Mouse (Mus musculus) ES-Bruce4 (cell line): ENCODE measurements at regions not wholly inside any gene's neighbourhood (a gene's known extent, or its start where the extent isn't known, plus 50 kb on each side); places are given as distances from the start of the nearest gene placed in this dataset.

ENCODE experiments used
- H3K27ac ChIP-seq: 2 replicates; pipeline ENCODE4 v1.5.1; 2012; ENCODE audit warnings: low read length, inconsistent platforms; ENCODE audit not compliant: insufficient read depth
- H3K27me3 ChIP-seq: 2 replicates; pipeline ENCODE4 v1.6.1; 2012; ENCODE audit warnings: mild to moderate bottlenecking, low read length, inconsistent platforms; ENCODE audit not compliant: control insufficient read depth, poor library complexity, insufficient read depth, severe bottlenecking
- H3K36me3 ChIP-seq: 2 replicates; pipeline ENCODE4 v1.6.1; 2012; ENCODE audit warnings: inconsistent platforms, mild to moderate bottlenecking, low read length, moderate library complexity; ENCODE audit not compliant: control insufficient read depth, poor library complexity, insufficient read depth, severe bottlenecking
- H3K4me1 ChIP-seq: one replicate; pipeline ENCODE4 v1.8.1; 2011; ENCODE audit warnings: low read length; ENCODE audit not compliant: control insufficient read depth, insufficient read depth
- H3K4me3 ChIP-seq: 2 replicates; pipeline ENCODE4 v1.5.1; 2011; ENCODE audit warnings: low read depth, mild to moderate bottlenecking, low read length
- H3K9ac ChIP-seq: 2 replicates; pipeline ENCODE4 v1.6.1; 2012; ENCODE audit warnings: low read depth, mild to moderate bottlenecking, inconsistent platforms; ENCODE audit not compliant: poor library complexity, severe bottlenecking
- H3K9me3 ChIP-seq: replicated peaks from 2 replicates; pipeline ENCODE4 v1.6.1; 2012; ENCODE audit warnings: mild to moderate bottlenecking, low read length, inconsistent platforms; ENCODE audit not compliant: control insufficient read depth, poor library complexity, insufficient read depth, severe bottlenecking
- CTCF ChIP-seq: IDR thresholded peaks from one replicate; pipeline ENCODE4 v1.8.1; 2011; ENCODE audit warnings: low read depth, low read length
- EP300 ChIP-seq: IDR thresholded peaks from 2 replicates; pipeline ENCODE4 v1.6.1; 2011; ENCODE audit warnings: low read depth, low read length; ENCODE audit not compliant: insufficient read depth
- POLR2A ChIP-seq: IDR thresholded peaks from one replicate; pipeline ENCODE4 v1.8.1; 2011; ENCODE audit warnings: low read length; ENCODE audit not compliant: insufficient read depth

GRCm38 (mm10) chr8:44704595-44705265 lies 230.5 kb upstream of the Fat1 start:
- H3K9me3 ChIP-seq: 0 out of 2 replicates have a peak, but pooled peaks cover 10% of the 10 kb centered on the region
- no peak overlapping the region for H3K9ac ChIP-seq
- TF ChIP-seq CTCF (no peak), POLR2A (no peak), EP300 (no peak)
- H3K27ac ChIP-seq: no peak overlapping the region
- no peaks in the 10 kb centered on the region for H3K4me1 ChIP-seq
- H3K4me3 ChIP-seq: no peak overlapping the region
- H3K27me3 ChIP-seq: no peaks in the 10 kb centered on the region
- H3K36me3 ChIP-seq: no peaks in the 10 kb centered on the region

GRCm38 (mm10) chr8:44708659-44709170 lies 226.5 kb upstream of the Fat1 start:
- Histone ChIP-seq H3K4me3 (no peak overlapping the region), H3K36me3 (no peaks in the 10 kb centered on the region), H3K4me1 (no peaks in the 10 kb centered on the region), H3K27me3 (no peaks in the 10 kb centered on the region), H3K9ac (no peak overlapping the region), H3K9me3 (0 out of 2 replicates have a peak, but pooled peaks cover 10% of the 10 kb centered on the region), H3K27ac (no peak overlapping the region)
- TF ChIP-seq CTCF (no peak), EP300 (no peak), POLR2A (no peak)

DNA sequence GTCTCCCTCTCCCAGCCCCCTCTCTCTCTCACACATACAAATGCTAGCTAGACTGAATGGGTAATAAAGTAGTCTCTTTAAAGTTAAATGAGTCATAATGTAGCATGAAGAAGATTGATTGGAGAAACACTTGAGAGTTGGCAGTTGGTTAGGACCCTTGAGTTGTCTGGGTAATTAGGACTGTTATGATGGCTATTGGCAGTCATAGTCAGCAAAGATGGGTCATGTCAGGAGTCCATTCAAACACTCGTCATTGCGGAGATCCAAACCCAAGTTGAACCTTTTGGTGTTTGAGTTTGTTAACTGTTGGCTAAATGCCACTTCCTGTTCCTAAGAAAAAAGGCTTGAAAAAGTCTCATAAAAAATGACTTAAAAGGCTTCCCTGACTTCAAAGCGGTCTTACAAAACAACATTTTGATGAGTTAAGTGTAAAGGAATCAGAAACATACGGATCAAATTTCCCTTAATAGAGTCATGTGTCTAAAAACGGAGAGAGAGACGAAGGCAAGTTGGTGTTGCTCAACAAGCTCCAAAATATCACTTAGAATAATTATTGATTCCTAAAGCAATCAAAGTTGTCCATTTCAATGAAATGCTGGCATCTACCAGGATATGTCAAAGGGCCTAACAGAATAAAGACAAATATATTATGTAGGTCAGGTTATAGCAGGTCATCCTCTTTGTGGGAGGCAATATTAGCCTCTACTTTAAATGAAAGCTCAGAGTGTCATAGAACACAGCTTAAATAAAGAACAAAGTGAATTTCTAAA lies 225.9 kb upstream of the Fat1 start:
- H3K9ac ChIP-seq: no peak overlapping the region

DNA sequence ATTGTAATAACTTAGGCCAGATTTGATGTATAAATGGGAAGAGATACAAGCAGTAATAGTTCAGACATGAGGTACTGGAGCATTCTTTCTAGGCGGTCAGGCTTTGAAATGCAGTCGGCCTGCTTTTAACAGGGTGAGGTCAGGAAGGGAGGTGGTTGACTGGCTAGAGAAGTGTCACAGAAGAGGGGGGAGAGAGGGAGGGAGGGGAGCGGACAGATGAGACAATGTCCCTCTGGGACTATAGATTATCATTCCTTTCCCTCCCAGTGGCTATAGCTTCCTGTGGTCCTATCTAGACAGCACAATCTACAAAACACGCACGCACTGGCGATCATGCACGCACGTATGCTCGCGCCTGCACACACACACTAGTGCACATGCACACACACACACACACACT lies 200.7 kb upstream of the Fat1 start:
- H3K4me1 ChIP-seq: no peaks in the 10 kb centered on the region
- no peak overlapping the region for H3K27ac ChIP-seq
- H3K36me3 ChIP-seq: no peaks in the 10 kb centered on the region
- TF ChIP-seq EP300: no peak
- TF ChIP-seq CTCF: no peak
- no peak for TF ChIP-seq POLR2A
- H3K9ac ChIP-seq: no peak overlapping the region
- no peak overlapping the region for H3K4me3 ChIP-seq
- H3K9me3 ChIP-seq: 0 out of 2 replicates have a peak, but pooled peaks cover 2% of the 10 kb centered on the region
- no peaks in the 10 kb centered on the region for H3K27me3 ChIP-seq

More for the DNA sequence above, 225.9 kb upstream of the Fat1 start:
- TF ChIP-seq CTCF (no peak), EP300 (no peak), POLR2A (no peak)
- Histone ChIP-seq H3K27ac (no peak overlapping the region), H3K4me3 (no peak overlapping the region), H3K4me1 (no peaks in the 10 kb centered on the region), H3K36me3 (no peaks in the 10 kb centered on the region), H3K9me3 (0 out of 2 replicates have a peak, but pooled peaks cover 10% of the 10 kb centered on the region), H3K27me3 (no peaks in the 10 kb centered on the region)

- Histone ChIP-seq H3K9ac (no peak overlapping the region), H3K9me3 (0 out of 2 replicates have a peak, but pooled peaks cover 2% of the 10 kb centered on the region), H3K36me3 (no peaks in the 10 kb centered on the region), H3K27ac (no peak overlapping the region), H3K4me3 (no peak overlapping the region), H3K27me3 (no peaks in the 10 kb centered on the region), H3K4me1 (no peaks in the 10 kb centered on the region)
- TF ChIP-seq CTCF (no peak), POLR2A (no peak), EP300 (no peak)
These were observed 199.4 kb upstream of the Fat1 start for GRCm38 (mm10) chr8:44735801-44736200.

DNA sequence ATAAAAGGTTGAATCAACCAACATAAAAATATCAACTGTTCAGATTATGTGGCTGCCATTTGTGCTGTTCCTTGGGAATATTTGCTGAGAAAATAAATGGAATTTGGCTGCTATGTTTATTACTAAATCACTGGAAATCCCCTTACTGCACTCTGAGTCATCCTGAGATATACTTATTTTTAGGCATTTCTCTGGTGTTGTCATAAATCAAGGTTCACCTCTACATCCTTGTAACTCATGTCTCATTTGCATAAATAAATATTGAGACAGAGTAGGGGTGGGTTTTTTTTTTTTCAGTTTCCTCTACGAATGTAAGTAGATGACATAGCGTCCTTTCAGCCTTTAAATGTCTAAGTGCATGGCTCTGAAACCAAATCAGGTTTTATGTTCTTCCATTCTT lies 191.9 kb upstream of the Fat1 start:
- Histone ChIP-seq H3K4me1 (no peaks in the 10 kb centered on the region), H3K36me3 (no peaks in the 10 kb centered on the region), H3K9me3 (peaks cover 24% of the 10 kb centered on the region), H3K27ac (no peak overlapping the region), H3K4me3 (no peak overlapping the region), H3K9ac (no peak overlapping the region), H3K27me3 (no peaks in the 10 kb centered on the region; the same call in 1 of the 2 replicates)
- TF ChIP-seq EP300 (no peak), POLR2A (no peak), CTCF (no peak)
